In the genomic region with DNA sequence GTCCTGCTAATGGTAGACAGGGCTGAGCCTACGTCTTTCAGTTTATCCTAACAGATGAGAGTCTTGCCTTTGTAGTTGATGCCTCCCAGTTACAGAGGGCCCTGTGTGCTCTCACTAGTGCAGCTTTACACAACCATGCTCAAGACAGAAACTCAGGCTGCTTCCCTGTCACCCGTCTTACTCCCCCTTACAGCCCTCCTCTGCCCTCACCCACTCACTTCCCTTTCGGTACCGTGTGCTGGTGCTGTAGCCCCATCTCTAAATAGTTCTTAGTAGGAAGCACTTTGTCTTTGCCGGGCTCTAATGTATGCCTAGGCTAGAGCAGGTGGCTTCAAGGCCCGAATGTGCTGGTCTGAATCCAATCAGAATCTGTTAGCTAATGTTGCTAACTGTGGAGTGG, we compare ENCODE assay signal across 23 mouse cellular contexts. TPM values are rescaled to one million over a fixed set of nuclear protein-coding genes. Genes with fewer than 3 reads are reported as not detected.
DNase-seq lines count a peak whose midpoint lies in the region; ATAC-seq and TF ChIP-seq lines count a peak whose summit lies in the region.
"Had no signal": no experiment of that assay in that cellular context is flagged by ENCODE, and none has a peak within 500 bp of the region (broad histone marks: within the 10 kb centered on the region; RNA-seq: fewer than 3 reads in every experiment).

No protein-coding gene starts in this region.

- peak; percentile 89 for ATAC-seq in frontal cortex, adult (ENCODE audit: low TSS enrichment)
- no peak for ATAC-seq in stomach, postnatal 0 days (ENCODE audit: low FRiP score, low TSS enrichment)
- ATAC-seq: forebrain, embryonic 14.5 days; hindbrain, postnatal 0 days; Patski had no signal

- no peaks in the 10 kb centered on the region for H3K36me3 ChIP-seq in stomach, postnatal 0 days (ENCODE audit: control insufficient read depth, insufficient read depth, low read length)

- peaks cover 22% of the 10 kb centered on the region for H3K4me1 ChIP-seq in brown adipose tissue, adult 24 weeks (ENCODE audit: control insufficient read depth, insufficient read depth, insufficient read length, low read length)
- no peaks in the 10 kb centered on the region for H3K4me1 ChIP-seq in stomach, postnatal 0 days (replicated peaks; ENCODE audit: control insufficient read depth, insufficient read depth)

- H3K27me3 ChIP-seq in stomach, postnatal 0 days (ENCODE audit: control insufficient read depth, insufficient read depth, low read length), result no peaks in the 10 kb centered on the region
- H3K27me3 ChIP-seq: CH12.LX, Patski had no signal

- no peak for TF ChIP-seq CTCF in layer of hippocampus, adult 2 months (conservative IDR thresholded peaks at IDR 0.05)
- no peak for TF ChIP-seq CTCF in stomach, postnatal 0 days (IDR thresholded peaks at IDR 0.05; ENCODE audit: low read depth)

- H3K27ac ChIP-seq in layer of hippocampus, adult 2 months, result peak overlapping the region; percentile 21
- 0 out of 2 replicates have a peak overlapping the region, but pooled peaks have one; percentile 0 for H3K27ac ChIP-seq in brown adipose tissue, adult 24 weeks (replicated peaks; ENCODE audit: low read depth, low read length)
- H3K27ac ChIP-seq in stomach, postnatal 0 days (replicated peaks), result peak overlapping the region; percentile 24; the same call in 1 of the 2 replicates
- H3K27ac ChIP-seq: heart, adult 2 months; heart, embryonic 10.5 days; hindbrain, embryonic 14.5 days; hindbrain, postnatal 0 days had no signal

- DNase-seq in frontal cortex, adult 2 months (ENCODE audit: extremely low spot score in 1 of 2, low spot score in 1 of 2), result no peak
- no peak for DNase-seq in layer of hippocampus, adult 2 months (ENCODE audit: low spot score in 2 of 2)
- no peak for DNase-seq in layer of hippocampus, postnatal 25 days (ENCODE audit: extremely low spot score in 1 of 2, low spot score in 1 of 2)
- no peak for DNase-seq in stomach, postnatal 0 days (ENCODE audit: low spot score)
- DNase-seq in lung, postnatal 4 days, result no peak
- DNase-seq: adrenal gland, postnatal 10 days; adrenal gland, postnatal 36 days; B cell, adult 2 months; cerebellum, adult 11-12 months; cerebellum, adult 8-10 months; cerebellum, postnatal 36 days; gastrocnemius, postnatal 25 days; heart, adult 2 months; heart, postnatal 4 days had no signal

- no peak for TF ChIP-seq EP300 in stomach, postnatal 0 days (optimal IDR thresholded peaks at IDR 0.05)

- H3K4me2 ChIP-seq in stomach, postnatal 0 days (replicated peaks; ENCODE audit: low read depth), result no peak overlapping the region
- H3K4me2 ChIP-seq: hindbrain, embryonic 14.5 days had no signal

- H3K4me3 ChIP-seq in layer of hippocampus, adult 2 months, result no peak overlapping the region
- no peak overlapping the region for H3K4me3 ChIP-seq in brown adipose tissue, adult 24 weeks (ENCODE audit: insufficient read depth, low read depth, low read length)
- H3K4me3 ChIP-seq in stomach, postnatal 0 days (ENCODE audit: low read depth, low read length), result no peak overlapping the region
- H3K4me3 ChIP-seq: heart, adult 2 months; heart, embryonic 10.5 days had no signal

- H3K9ac ChIP-seq in stomach, postnatal 0 days (ENCODE audit: low read length), result no peak overlapping the region
- H3K9ac ChIP-seq: hindbrain, embryonic 14.5 days had no signal

- no peaks in the 10 kb centered on the region for H3K9me3 ChIP-seq in stomach, postnatal 0 days (ENCODE audit: control insufficient read depth, low read length)
- H3K9me3 ChIP-seq: G1E; heart, embryonic 10.5 days had no signal

- 79% methylated on average over 6 of the region's 6 CpGs for WGBS in stomach, postnatal 0 days

RNA-seq across cellular contexts. Expression of a gene that starts 15.3 kb away (rescaled TPM):
- polyA plus RNA-seq in frontal cortex, adult 2 months (2012; rRNA removed), result 15.6 and 16.2 TPM in 2 replicates
- 10 to 100 TPM; 18.3 to 20.6 TPM for total RNA-seq in layer of hippocampus, adult 2 months (2021)
- total RNA-seq in layer of hippocampus, postnatal 25 days (2021), result 10 to 100 TPM; 22.6 to 27.0 TPM
- polyA plus RNA-seq in brown adipose tissue, adult 24 weeks (2012; ENCODE audit: insufficient read depth, insufficient read length, missing spikeins), result 21.8 and 23.4 TPM in 2 replicates
- polyA plus RNA-seq in stomach, postnatal 0 days (2015; fragmentation: Nextera tagmentation; extraction: Ambion mirVana), result 28.5 and 31.3 TPM in 2 replicates

RNA-seq across cellular contexts. Expression of a gene that starts 15.4 kb away (rescaled TPM):
- polyA plus RNA-seq in frontal cortex, adult 2 months (2012; rRNA removed), result 124 TPM in 2 replicates
- total RNA-seq in layer of hippocampus, adult 2 months (2021), result 10 to 100 TPM; 86.6 to 86.7 TPM
- total RNA-seq in layer of hippocampus, postnatal 25 days (2021), result 100 to 1,000 TPM in 1 of 2 experiments, 10 to 100 TPM in 1; 96.4 to 102 TPM
- polyA plus RNA-seq in brown adipose tissue, adult 24 weeks (2012; ENCODE audit: insufficient read depth, insufficient read length, missing spikeins), result 66.7 and 70.2 TPM in 2 replicates
- polyA plus RNA-seq in stomach, postnatal 0 days (2015; fragmentation: Nextera tagmentation; extraction: Ambion mirVana), result 41.0 and 44.5 TPM in 2 replicates

RNA-seq across cellular contexts. Expression of a gene that starts 58.3 kb away (rescaled TPM):
- 90.2 and 94.2 TPM in 2 replicates for polyA plus RNA-seq in frontal cortex, adult 2 months (2012; rRNA removed)
- 10 to 100 TPM; 48.4 to 50.1 TPM for total RNA-seq in layer of hippocampus, adult 2 months (2021)
- total RNA-seq in layer of hippocampus, postnatal 25 days (2021), result 10 to 100 TPM; 41.7 to 58.1 TPM
- polyA plus RNA-seq in brown adipose tissue, adult 24 weeks (2012; ENCODE audit: insufficient read depth, insufficient read length, missing spikeins), result 174 and 194 TPM in 2 replicates
- polyA plus RNA-seq in stomach, postnatal 0 days (2015; fragmentation: Nextera tagmentation; extraction: Ambion mirVana), result 1,515 and 1,656 TPM in 2 replicates
